Mouse (Mus musculus): Measurements from ENCODE around the gene Dhcr24.

Gene Dhcr24

DNA sequence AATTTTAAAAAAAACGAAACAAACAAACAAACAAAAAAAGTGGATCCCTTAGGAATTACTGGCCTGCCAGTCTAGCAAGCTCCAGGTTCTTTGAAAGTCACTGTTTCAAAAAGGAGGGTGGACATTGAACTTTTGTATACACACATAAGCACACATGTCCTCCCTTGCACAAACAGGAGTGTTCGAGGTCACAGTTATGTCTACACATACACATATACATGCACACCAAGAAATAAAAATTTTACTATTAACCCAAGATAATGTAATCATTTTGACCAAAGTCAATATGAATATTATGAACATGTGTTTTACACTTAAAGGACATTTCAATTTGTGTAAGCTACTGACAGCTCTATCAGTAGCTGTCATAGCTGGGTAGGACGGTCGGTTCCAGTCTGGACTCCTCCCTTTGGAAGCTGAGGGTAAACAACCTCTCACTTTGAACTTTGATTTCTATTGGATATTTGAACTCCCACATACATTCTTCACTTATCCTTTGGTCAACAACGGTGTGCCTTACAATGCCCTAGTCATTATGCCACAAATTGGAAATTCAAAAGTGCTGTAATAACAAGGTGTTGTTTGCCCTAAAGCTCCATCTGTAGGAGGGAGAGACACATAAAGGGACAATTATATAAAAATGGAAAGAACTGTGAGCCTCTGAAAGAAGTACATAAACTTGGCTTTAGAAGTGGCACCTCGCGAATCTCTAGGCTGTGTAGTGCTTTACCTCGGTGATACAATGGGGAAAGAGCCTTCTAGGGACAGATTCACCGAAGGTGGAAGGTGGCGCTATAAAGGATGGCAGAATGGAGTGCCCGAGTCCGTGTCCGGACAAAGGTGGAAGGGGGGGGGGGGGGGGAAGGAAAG is 1.3 kb upstream of the Dhcr24 start:
- DNase-seq (ENCODE audit: extremely low spot score, low read depth, low spot score) = no peak

- DNase-seq (ENCODE audit: extremely low spot score, low read depth, low spot score) = no peak
Observed at GRCm38 (mm10) chr4:106560213-106560845, 509 bp upstream of the Dhcr24 start.

DNA sequence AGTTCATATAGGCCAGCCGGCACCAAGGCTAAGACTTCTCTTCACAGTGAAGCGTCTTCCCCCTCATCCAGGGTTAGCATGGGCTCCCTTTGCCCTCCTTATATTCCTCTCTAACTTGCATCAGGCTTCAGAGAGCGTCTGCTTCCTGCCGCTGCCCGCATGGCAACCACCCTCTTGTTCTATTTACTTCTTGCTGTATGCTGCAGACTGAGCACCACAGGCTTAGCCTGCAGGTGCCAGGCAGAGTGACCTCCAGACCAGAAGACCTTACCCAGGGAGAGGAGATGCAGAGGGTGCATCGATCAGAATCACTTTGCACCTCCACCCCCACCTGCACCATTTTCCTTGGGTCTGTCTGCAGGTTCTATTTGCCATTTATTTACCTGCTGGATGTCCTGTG is 1.2 kb downstream of the Dhcr24 start:
- DNase-seq (ENCODE audit: extremely low spot score, low read depth, low spot score) = no peak

GRCm38 (mm10) chr4:106562837-106563790 is 2.3 kb downstream of the Dhcr24 start:
- no peak for DNase-seq (ENCODE audit: extremely low spot score, low read depth, low spot score)

GRCm38 (mm10) chr4:106564161-106564560 is 3.3 kb downstream of the Dhcr24 start:
- no peak for DNase-seq (ENCODE audit: extremely low spot score, low read depth, low spot score)

- no peak for DNase-seq (ENCODE audit: extremely low spot score, low read depth, low spot score)
Observed at GRCm38 (mm10) chr4:106569680-106570079, 8.8 kb downstream of the Dhcr24 start.

- no peak for DNase-seq (ENCODE audit: extremely low spot score, low read depth, low spot score)
Observed at GRCm38 (mm10) chr4:106571081-106571724, 10.4 kb downstream of the Dhcr24 start.

GRCm38 (mm10) chr4:106575022-106575421 is 14.2 kb downstream of the Dhcr24 start:
- DNase-seq (ENCODE audit: extremely low spot score, low read depth, low spot score) = no peak

GRCm38 (mm10) chr4:106577511-106577910 is 16.7 kb downstream of the Dhcr24 start:
- no peak for DNase-seq (ENCODE audit: extremely low spot score, low read depth, low spot score)

GRCm38 (mm10) chr4:106581176-106581864 is 20.5 kb downstream of the Dhcr24 start:
- no peak for DNase-seq (ENCODE audit: extremely low spot score, low read depth, low spot score)

DNA sequence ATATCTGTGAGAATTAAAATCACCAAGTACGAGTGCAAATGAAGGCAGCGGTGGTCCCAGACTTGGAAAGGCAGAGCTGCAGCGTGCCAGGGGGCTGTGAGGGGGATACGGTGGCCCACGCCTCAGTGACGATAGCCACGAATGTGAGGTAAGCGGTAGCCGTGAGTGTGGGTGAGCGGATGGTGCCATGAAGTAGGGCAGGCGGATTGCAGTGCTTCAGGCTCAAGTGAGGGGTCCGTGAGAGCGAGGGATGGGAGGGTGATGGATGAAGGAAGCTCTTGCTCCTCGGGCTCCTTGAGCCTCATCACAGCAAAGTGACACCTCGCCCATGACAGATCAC is 21.0 kb downstream of the Dhcr24 start:
- no peak for DNase-seq (ENCODE audit: extremely low spot score, low read depth, low spot score)

GRCm38 (mm10) chr4:106582428-106583153 is 21.8 kb downstream of the Dhcr24 start:
- no peak for DNase-seq (ENCODE audit: extremely low spot score, low read depth, low spot score)

DNA sequence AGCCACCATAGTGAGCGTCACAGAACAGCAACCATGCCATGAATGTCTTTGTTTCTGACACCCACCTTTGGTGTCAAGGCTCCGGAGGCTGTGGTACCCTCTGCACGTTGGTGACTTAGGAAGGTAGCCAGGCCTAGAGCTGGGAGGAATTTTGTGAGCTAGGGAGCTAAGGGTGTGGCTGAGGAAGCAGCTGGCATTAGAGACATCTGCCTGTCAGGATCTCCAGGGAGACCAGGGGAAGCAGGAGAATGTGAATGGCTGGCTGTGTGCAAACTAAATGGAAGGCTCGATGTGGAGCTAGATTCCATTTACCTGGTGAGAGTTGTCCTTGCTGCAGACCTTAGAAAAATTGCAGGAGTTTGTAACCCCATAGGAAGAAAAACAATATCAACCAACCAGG is 23.8 kb downstream of the Dhcr24 start:
- no peak for DNase-seq (ENCODE audit: extremely low spot score, low read depth, low spot score)

DNA sequence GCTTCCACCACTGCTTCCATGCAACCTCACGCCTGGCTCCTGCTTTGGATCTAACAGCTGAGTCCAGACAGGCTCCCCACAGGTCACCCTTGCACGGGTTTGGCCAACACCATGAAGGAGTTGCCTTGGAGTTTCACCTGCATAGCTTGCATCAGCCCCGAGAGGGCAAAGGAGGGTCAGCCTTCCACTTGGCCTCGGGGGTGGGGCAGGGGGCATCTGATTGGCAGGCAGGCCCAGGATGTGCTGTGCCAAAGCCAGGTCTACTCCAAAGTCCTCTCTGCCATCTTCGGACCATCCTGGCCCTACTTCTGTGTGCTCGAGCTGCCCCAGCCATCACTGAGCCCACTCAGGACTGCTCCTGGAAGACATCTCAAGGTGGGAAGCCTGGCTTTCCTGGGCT is 26.2 kb downstream of the Dhcr24 start:
- no peak for DNase-seq (ENCODE audit: extremely low spot score, low read depth, low spot score)

DNA sequence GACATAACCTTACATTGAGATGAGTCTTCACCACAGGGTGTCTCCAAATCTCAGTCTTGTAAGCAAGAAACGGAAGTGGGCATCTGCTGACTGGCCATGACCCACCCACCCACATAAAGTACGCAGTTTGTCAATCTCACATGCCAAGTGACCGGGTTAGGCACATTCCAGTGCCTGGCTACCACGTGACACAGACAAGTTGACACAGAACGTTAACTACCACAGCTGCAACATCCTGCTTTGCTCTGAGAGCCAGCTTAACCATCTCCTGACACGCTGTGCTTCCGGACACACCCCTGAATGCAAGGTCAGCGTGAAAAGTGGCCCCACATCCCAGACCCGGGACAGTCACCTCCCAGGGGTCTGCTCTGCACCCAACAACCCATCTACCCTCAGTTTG is 29.3 kb downstream of the Dhcr24 start:
- DNase-seq (ENCODE audit: extremely low spot score, low read depth, low spot score) = no peak

DNA sequence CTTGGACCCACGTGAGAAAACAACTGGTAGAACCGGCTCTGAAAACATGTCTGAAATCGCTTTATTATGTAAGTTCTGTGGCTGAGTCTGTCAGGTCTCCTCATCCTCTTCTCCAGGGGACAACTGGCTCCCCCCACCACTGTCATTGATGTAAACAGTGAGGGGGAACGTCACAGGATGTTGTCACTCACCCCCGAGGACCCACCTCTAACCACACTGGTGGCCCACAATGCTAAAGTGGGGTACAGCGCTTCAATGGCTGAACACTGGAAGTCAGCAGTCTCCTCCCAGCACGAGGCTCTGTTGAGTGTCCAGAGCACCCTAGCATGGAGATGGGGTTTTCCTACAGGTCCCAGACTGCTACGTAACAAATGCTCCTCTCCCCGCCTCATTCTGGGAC is 30.0 kb downstream of the Dhcr24 start:
- no peak for DNase-seq (ENCODE audit: extremely low spot score, low read depth, low spot score)

DNA sequence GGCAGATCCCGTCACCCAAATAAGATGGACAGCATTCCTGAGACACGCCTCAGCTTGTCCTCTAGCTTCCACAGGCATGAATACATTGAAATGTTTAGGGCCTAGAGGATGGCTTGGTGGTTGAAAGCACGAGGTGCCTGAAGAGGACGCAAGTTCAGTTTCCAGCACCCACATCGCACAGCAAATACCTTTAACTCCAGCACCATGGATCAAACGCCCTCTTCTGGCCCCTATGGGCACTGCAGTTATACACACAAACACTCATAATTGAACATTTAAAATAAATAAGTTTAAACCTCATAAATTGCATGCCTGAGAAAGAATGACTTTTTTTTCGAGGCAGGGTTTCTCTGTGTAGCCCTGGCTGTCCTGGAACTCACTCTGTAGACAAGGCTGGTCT is 32.8 kb downstream of the Dhcr24 start:
- DNase-seq (ENCODE audit: extremely low spot score, low read depth, low spot score) = no peak

DNA sequence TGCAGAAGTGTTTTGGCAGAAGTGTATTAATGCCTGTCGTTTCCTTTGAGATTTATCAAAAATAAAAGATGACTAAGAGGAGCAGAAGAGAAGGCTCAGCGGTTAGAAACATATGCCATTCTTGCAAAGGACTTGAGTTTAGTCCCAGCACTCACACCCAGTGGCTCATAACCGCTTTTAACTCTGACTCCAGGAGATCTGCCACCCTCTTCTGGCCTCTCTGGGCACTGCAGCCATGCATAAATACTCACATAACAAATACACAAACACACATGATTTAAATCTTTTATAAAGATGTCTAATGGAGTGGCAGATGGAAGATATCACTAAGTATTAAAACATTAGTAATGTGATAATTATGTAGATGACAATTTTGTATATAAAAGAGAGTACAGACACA is 35.4 kb downstream of the Dhcr24 start:
- DNase-seq (ENCODE audit: extremely low spot score, low read depth, low spot score) = no peak

DNA sequence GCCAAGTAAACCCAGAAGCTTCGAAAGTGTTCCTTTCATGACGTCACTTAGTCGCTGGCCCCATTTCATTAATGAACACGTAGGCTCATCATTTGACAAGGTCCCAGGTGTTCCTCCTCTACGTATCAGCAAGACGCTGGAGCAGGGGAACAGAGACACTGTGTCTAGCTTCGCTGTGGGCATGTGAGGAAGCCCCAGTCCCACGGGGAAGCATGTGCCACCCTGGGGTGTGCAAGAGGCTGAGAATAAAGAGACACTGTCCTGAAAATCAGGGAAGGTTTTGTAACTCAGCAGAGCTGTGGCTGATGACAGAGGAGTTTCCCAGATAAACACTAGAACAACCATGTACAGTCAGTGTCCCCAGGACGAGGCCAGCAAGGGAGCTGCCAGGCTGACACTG is 36.2 kb downstream of the Dhcr24 start:
- DNase-seq (ENCODE audit: extremely low spot score, low read depth, low spot score) = no peak

DNA sequence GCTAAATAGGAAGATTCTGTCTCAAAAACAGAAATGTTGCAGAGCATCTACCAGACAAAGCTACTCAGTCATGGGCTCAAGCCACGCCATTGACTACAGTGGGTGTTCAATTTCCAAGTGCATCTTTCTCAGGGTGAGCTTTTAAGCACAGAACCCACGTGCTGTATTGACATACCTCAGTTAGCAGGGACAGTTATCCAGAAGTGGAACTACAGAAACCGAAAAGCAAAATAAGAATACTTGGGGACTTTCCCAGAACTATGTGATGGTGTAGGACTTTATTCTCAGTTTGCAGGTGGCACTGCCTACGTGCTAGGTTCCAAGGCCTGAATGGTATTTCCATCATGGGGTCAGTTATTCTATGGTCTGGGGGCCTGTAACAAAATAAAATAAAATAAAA is 36.9 kb downstream of the Dhcr24 start:
- no peak for DNase-seq (ENCODE audit: extremely low spot score, low read depth, low spot score)

Data from hindlimb bud, embryonic 11.5 days (tissue).